Mouse (Mus musculus): ENCODE measurements around the gene Tmem233.

GRCm38 (mm10) chr5:116023251-116023661, 59.8 kb downstream of the Tmem233 start:
- TF ChIP-seq CTCF (IDR thresholded peaks at IDR 0.05; ENCODE audit: control insufficient read depth, insufficient read depth, low read length) (no peak), POLR2A (IDR thresholded peaks at IDR 0.05; ENCODE audit: borderline replicate concordance, control insufficient read depth, low read depth, low read length) (no peak)
